Mouse (Mus musculus): ENCODE data around the gene Rbm4b. TPM values are rescaled to one million over a fixed set of nuclear protein-coding genes. Genes with fewer than 3 reads are reported as not detected.

Rbm4b gene
- polyA plus RNA-seq, 1 experiment from 2014 or later: 162 TPM

DNA sequence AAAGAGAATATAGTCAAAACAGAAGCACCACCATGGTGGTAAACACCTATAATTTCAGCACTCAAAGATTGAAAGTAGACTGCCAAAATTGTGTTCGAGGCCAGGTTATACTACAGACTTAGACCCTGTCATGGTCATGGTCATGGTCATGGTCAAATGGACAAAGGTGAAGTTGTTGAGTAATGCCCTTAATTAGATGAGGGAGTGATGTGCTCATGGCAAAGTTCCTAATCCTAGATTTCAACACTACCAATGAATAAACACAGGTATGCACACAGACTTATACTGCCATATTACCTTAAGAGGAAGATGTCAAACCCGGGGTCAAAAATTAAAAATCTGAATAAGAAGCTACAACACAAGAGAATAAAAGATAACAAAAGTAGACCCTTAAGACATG lies 30.0 kb downstream of the Rbm4b start:
- H3K27ac ChIP-seq (replicated peaks): no peak overlapping the region
- no peaks in the 10 kb centered on the region for H3K27me3 ChIP-seq
- H3K4me3 ChIP-seq: no peak overlapping the region
- no peak overlapping the region for H3K9ac ChIP-seq (replicated peaks)
- H3K36me3 ChIP-seq: peaks cover 80% of the 10 kb centered on the region
- peaks cover 34% of the 10 kb centered on the region for H3K4me1 ChIP-seq
- WGBS: 98% methylated on average over 2 of the region's 2 CpGs
- no peaks in the 10 kb centered on the region for H3K9me3 ChIP-seq
- H3K4me2 ChIP-seq (replicated peaks): no peak overlapping the region
- no peak for ATAC-seq (ENCODE audit: low FRiP score, low read depth)

- peaks cover 41% of the 10 kb centered on the region for H3K4me1 ChIP-seq
- peak overlapping the region; percentile 71 for H3K9ac ChIP-seq (replicated peaks)
- peak overlapping the region; percentile 79 for H3K27ac ChIP-seq (replicated peaks)
- no peaks in the 10 kb centered on the region for H3K27me3 ChIP-seq
- peaks cover 31% of the 10 kb centered on the region for H3K36me3 ChIP-seq
- peak overlapping the region; percentile 85 for H3K4me2 ChIP-seq (replicated peaks)
- ATAC-seq (ENCODE audit: low FRiP score, low read depth): peak; percentile 35
- peak overlapping the region; percentile 64 for H3K4me3 ChIP-seq
- no peaks in the 10 kb centered on the region for H3K9me3 ChIP-seq
- WGBS: under 1% methylated on average over 16 of the region's 16 CpGs
Observed at GRCm38 (mm10) chr19:4793281-4793830, 37.1 kb downstream of the Rbm4b start.

DNA sequence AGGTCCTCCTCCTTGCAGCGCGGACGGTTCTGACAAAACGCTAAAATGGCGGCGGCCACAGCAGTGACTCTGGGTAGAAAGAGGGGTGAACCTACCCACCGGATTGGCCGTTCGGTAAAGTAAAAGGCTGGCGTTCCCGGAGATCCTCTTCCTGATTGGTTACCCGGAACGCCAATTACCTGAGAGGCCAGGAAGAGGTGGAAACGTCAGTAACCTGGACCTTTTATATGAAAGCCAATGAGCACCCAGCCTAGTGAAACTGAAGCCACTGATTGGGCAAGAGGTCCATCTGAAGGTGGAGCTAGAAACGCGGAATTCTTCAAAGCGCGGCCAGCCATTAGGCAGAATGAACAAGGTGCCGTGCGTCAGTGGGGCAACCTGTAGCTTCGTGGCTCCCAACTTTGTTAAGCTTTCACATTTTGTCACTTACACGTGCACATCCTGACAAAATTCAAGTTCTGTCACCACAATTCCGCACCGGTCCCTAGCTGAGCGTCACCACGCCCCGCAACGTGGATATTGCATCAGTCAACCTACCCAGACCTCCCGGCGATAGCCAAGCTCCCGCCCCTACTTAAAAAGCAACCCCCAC lies 37.6 kb downstream of the Rbm4b start, which contains the start of gene Rbm4:
Rbm4 (minus strand) TSS at position 71 of the 592 bp plus-strand sequence.
- H3K27me3 ChIP-seq: no peaks in the 10 kb centered on the region
- peaks cover 36% of the 10 kb centered on the region for H3K36me3 ChIP-seq
- ATAC-seq (ENCODE audit: low FRiP score, low read depth): peak; percentile 99
- H3K4me2 ChIP-seq (replicated peaks): peak within 1 kb of the TSS; percentile 85
- peak within 1 kb of the TSS; percentile 64 for H3K4me3 ChIP-seq
- under 1% methylated on average over 31 of the region's 31 CpGs for WGBS
- H3K27ac ChIP-seq (replicated peaks): peak within 1 kb of the TSS; percentile 79
- H3K9ac ChIP-seq (replicated peaks): peak within 1 kb of the TSS; percentile 71
- H3K4me1 ChIP-seq: peaks cover 41% of the 10 kb centered on the region
- no peaks in the 10 kb centered on the region for H3K9me3 ChIP-seq

GRCm38 (mm10) chr19:4795929-4796328 lies 39.6 kb downstream of the Rbm4b start:
- Histone ChIP-seq H3K4me3 (no peak overlapping the region), H3K36me3 (peaks cover 44% of the 10 kb centered on the region), H3K27ac (replicated peaks) (no peak overlapping the region), H3K27me3 (no peaks in the 10 kb centered on the region), H3K4me2 (replicated peaks) (no peak overlapping the region), H3K9ac (replicated peaks) (no peak overlapping the region), H3K4me1 (peaks cover 22% of the 10 kb centered on the region), H3K9me3 (no peaks in the 10 kb centered on the region)
- ATAC-seq (ENCODE audit: low FRiP score, low read depth): no peak
- 89% methylated on average over 1 of the region's 1 CpGs for WGBS

GRCm38 (mm10) chr19:4797846-4798245 lies 41.5 kb downstream of the Rbm4b start:
- 100% methylated on average over 2 of the region's 2 CpGs for WGBS
- Histone ChIP-seq H3K9ac (replicated peaks) (no peak overlapping the region), H3K4me2 (replicated peaks) (no peak overlapping the region), H3K4me1 (peaks cover 7% of the 10 kb centered on the region; the same call in 1 of the 2 replicates), H3K27me3 (no peaks in the 10 kb centered on the region), H3K27ac (replicated peaks) (no peak overlapping the region), H3K4me3 (no peak overlapping the region), H3K36me3 (peaks cover 50% of the 10 kb centered on the region), H3K9me3 (no peaks in the 10 kb centered on the region)
- ATAC-seq (ENCODE audit: low FRiP score, low read depth): no peak

- no peak for ATAC-seq (ENCODE audit: low FRiP score, low read depth)
Observed at GRCm38 (mm10) chr19:4799083-4799482, 42.8 kb downstream of the Rbm4b start.

DNA sequence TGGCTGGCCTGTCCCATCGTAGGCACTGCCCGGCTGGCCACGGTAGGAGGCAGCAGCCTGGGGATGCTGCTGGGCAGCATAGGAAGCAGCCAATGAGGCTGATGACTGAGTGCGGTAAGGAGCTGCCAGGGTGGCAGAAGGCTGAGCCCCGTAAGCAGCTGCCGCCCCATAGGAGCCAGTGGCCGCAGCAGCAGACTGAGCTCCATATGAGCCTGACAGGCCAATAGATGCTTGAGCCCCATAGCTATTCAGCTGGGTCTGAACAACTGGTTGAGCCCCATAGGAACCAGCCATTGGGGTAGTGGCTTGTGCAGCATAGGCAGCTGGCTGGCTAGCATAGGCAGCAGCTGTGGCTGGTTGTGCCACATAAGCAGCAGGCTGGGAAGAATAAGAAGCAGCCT lies 46.4 kb downstream of the Rbm4b start:
- H3K4me3 ChIP-seq: no peak overlapping the region
- no peak overlapping the region for H3K4me2 ChIP-seq (replicated peaks)
- no peaks in the 10 kb centered on the region for H3K27me3 ChIP-seq
- H3K36me3 ChIP-seq: peaks cover 60% of the 10 kb centered on the region
- no peaks in the 10 kb centered on the region for H3K9me3 ChIP-seq
- over 99% methylated on average over 7 of the region's 7 CpGs for WGBS
- no peak for ATAC-seq (ENCODE audit: low FRiP score, low read depth)
- H3K4me1 ChIP-seq: peaks cover 3% of the 10 kb centered on the region; the same call in 1 of the 2 replicates
- H3K27ac ChIP-seq (replicated peaks): no peak overlapping the region
- no peak overlapping the region for H3K9ac ChIP-seq (replicated peaks)

More at GRCm38 (mm10) chr19:4799083-4799482, 42.8 kb downstream of the Rbm4b start:
- Histone ChIP-seq H3K27ac (replicated peaks) (no peak overlapping the region), H3K36me3 (peaks cover 60% of the 10 kb centered on the region), H3K9ac (replicated peaks) (no peak overlapping the region), H3K4me1 (peaks cover 10% of the 10 kb centered on the region; the same call in 1 of the 2 replicates), H3K9me3 (no peaks in the 10 kb centered on the region), H3K4me3 (no peak overlapping the region), H3K27me3 (no peaks in the 10 kb centered on the region), H3K4me2 (replicated peaks) (no peak overlapping the region)
- 92% methylated on average over 5 of the region's 5 CpGs for WGBS

DNA sequence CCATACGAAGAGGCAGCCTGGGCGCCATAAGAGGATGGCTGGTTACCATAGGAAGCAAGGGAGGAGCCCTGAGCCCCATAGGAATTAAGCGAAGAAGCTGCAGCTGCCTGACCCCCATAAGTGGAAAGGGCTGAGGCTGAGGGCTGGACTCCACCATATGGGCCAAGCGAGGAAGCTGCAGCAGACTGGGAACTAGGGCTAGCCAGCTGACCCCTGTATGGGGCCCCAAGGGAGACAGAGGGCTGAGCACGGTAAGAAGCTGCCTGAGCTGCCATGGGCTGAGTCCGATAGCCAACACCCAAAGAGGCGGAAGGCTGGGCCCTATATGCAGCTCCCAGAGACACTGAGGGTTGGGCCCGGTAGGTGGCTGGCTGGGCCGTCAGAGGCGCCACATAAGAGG lies 47.0 kb downstream of the Rbm4b start:
- Histone ChIP-seq H3K27me3 (no peaks in the 10 kb centered on the region), H3K4me3 (no peak overlapping the region), H3K9me3 (no peaks in the 10 kb centered on the region), H3K27ac (replicated peaks) (no peak overlapping the region), H3K36me3 (peaks cover 54% of the 10 kb centered on the region), H3K9ac (replicated peaks) (no peak overlapping the region), H3K4me2 (replicated peaks) (no peak overlapping the region), H3K4me1 (peaks cover 8% of the 10 kb centered on the region)
- no peak for ATAC-seq (ENCODE audit: low FRiP score, low read depth)
- 82% methylated on average over 10 of the region's 10 CpGs for WGBS

DNA sequence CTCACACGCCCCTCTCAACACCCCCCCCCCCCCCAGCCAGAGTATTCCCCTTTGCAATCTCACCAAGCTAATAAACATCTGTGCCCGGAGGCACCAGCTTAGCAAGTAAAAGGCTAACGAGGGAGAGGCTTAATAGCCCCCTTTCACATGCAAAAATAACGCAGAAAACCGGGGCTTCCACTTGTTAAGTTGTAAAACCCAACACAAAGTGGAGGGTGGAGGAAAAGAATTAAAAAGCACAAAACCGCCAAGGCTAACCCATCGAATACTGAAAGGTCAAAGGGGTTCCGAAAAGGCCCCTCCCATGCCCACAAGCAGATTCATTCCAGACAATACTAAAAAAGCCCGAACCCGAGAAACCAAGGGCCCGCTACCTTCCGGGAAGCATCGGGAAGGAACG lies 54.0 kb downstream of the Rbm4b start:
- 0% methylated on average over 14 of the region's 14 CpGs for WGBS
- peak overlapping the region; percentile 91; the same call in 1 of the 2 replicates for H3K27ac ChIP-seq (replicated peaks)
- H3K36me3 ChIP-seq: no peaks in the 10 kb centered on the region
- no peak for ATAC-seq (ENCODE audit: low FRiP score, low read depth)
- no peaks in the 10 kb centered on the region for H3K27me3 ChIP-seq
- peak overlapping the region; percentile 87 for H3K4me3 ChIP-seq
- H3K9me3 ChIP-seq: no peaks in the 10 kb centered on the region
- H3K4me2 ChIP-seq (replicated peaks): peak overlapping the region; percentile 95
- peaks cover 22% of the 10 kb centered on the region for H3K4me1 ChIP-seq
- peak overlapping the region; percentile 83 for H3K9ac ChIP-seq (replicated peaks)

- Histone ChIP-seq H3K27ac (replicated peaks) (peak overlapping the region; percentile 91), H3K36me3 (no peaks in the 10 kb centered on the region), H3K27me3 (no peaks in the 10 kb centered on the region), H3K9me3 (no peaks in the 10 kb centered on the region), H3K4me2 (replicated peaks) (peak overlapping the region; percentile 95), H3K4me3 (peak overlapping the region; percentile 87), H3K4me1 (peaks cover 22% of the 10 kb centered on the region), H3K9ac (replicated peaks) (peak overlapping the region; percentile 83)
- under 1% methylated on average over 17 of the region's 17 CpGs for WGBS
- ATAC-seq (ENCODE audit: low FRiP score, low read depth): no peak
Observed at GRCm38 (mm10) chr19:4810746-4811062, 54.4 kb downstream of the Rbm4b start.

DNA sequence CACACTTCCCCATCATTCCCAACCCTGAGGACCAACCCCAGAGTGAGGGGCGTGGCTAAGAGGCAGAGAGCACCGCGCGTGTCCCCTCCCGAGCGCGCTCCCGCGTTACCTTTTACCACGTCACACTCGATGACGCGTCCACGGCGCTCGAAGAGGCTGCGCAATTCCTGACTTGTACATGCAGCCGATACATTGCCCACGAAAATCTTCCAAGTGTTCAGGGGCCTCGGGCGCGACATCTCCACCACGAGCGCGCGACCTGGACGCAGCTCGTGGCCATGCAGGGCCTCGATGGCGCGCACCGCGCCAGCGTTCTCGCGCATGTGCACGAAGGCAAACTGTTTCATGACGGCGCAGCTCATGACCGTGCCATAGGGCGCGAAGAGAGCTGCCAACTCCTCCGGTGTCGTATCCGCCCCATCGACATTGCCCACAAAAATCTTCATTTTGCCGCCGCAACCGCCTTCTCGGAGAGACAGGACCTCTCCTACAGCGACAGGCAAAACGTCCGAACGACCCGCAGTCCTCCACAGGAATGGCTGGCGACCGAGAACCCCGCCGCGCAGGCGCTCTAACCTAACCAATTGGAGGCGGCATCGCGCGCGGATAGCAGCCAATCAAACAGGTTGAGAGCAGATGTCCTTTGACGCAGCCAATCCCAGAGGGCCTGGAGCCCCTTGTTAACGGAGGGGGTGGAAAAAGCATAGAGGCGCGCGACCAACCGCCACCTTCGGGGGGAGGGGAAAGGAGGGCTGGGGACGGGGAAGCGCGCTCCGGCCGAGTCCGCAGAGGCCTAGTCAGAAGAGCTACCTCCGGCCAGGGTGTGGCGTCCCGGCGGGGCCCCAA lies 55.0 kb downstream of the Rbm4b start, which contains the start of the genes Gm21992 and Rbm14:
Gm21992 (minus strand) TSS at position 550 of the 846 bp plus-strand sequence.
Rbm14 (minus strand) TSS at position 572 of the 846 bp plus-strand sequence.
- peaks cover 22% of the 10 kb centered on the region for H3K4me1 ChIP-seq
- H3K27me3 ChIP-seq: no peaks in the 10 kb centered on the region
- H3K9me3 ChIP-seq: no peaks in the 10 kb centered on the region
- ATAC-seq (ENCODE audit: low FRiP score, low read depth): peak; percentile 98
- H3K27ac ChIP-seq (replicated peaks): peak within 1 kb of the TSS; percentile 91
- H3K4me3 ChIP-seq: peak within 1 kb of the TSS; percentile 87
- peak within 1 kb of the TSS; percentile 95 for H3K4me2 ChIP-seq (replicated peaks)
- peak within 1 kb of the TSS; percentile 83 for H3K9ac ChIP-seq (replicated peaks)
- H3K36me3 ChIP-seq: no peaks in the 10 kb centered on the region
- under 1% methylated on average over 83 of the region's 83 CpGs for WGBS

DNA sequence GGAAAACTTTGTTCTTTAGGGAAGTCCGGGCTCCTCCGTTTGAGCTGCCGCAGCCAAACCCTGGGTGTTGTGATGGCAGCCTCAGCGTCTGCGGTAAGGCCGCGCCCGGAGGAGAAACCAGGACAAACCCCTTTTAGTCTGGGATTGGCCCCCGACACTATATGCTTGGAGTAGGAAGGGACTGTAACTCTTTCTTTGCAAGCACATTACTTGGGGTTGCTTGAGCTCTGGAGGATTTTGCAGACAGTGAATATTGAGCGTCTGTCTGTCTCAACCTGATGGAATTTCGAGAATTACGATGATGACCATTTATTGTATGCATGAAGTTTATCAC lies 55.6 kb downstream of the Rbm4b start:
- no peak for ATAC-seq (ENCODE audit: low FRiP score, low read depth)
- H3K27me3 ChIP-seq: no peaks in the 10 kb centered on the region
- peak overlapping the region; percentile 87 for H3K4me3 ChIP-seq
- H3K9ac ChIP-seq (replicated peaks): peak overlapping the region; percentile 72
- H3K27ac ChIP-seq (replicated peaks): peak overlapping the region; percentile 91
- no peaks in the 10 kb centered on the region for H3K36me3 ChIP-seq
- no peaks in the 10 kb centered on the region for H3K9me3 ChIP-seq
- peaks cover 22% of the 10 kb centered on the region for H3K4me1 ChIP-seq
- WGBS: 4% methylated on average over 12 of the region's 12 CpGs
- H3K4me2 ChIP-seq (replicated peaks): peak overlapping the region; percentile 95
